Mouse (Mus musculus): ENCODE data around the gene Rassf6. TPM values are rescaled to one million over a fixed set of nuclear protein-coding genes. Genes with fewer than 3 reads are reported as not detected.

Rassf6 gene
- 0.32 and 0.63 TPM in 2 replicates for polyA plus RNA-seq (2012; rRNA removed)

GRCm38 (mm10) chr5:90640286-90641217 lies at the start of gene Rassf6:
Rassf6 (minus strand) TSS chr5:90640657.

GRCm38 (mm10) chr5:90560743-90561142 lies 79.7 kb downstream of the Rassf6 start, which contains the start of gene 5830473C10Rik:
5830473C10Rik (plus strand) TSS chr5:90561107.

Other genes with a start within 250 kb of the Rassf6 start
- gene Alb, start 179.8 kb downstream of the Rassf6 start, polyA plus RNA-seq (2012; rRNA removed) = 7.0 and 25.4 TPM in 2 replicates
- not detected in 2 replicates for gene Afp, start 149.9 kb downstream of the Rassf6 start, polyA plus RNA-seq (2012; rRNA removed)
- not detected in 2 replicates for gene Afm, start 121.7 kb downstream of the Rassf6 start, polyA plus RNA-seq (2012; rRNA removed)
- 0.21 and 0.26 TPM in 2 replicates for gene 5830473C10Rik, start 79.5 kb downstream of the Rassf6 start, polyA plus RNA-seq (2012; rRNA removed)
- gene Cxcl5, start 118.7 kb upstream of the Rassf6 start, polyA plus RNA-seq (2012; rRNA removed) = 0.50 and 0.60 TPM in 2 replicates
- 0.30 and 1.2 TPM in 2 replicates for gene Ppbp, start 127.9 kb upstream of the Rassf6 start, polyA plus RNA-seq (2012; rRNA removed)
- 21.2 and 21.6 TPM in 2 replicates for gene Pf4, start 131.8 kb upstream of the Rassf6 start, polyA plus RNA-seq (2012; rRNA removed)
- 0.26 and 0.45 TPM in 2 replicates for gene Cxcl3, start 145.4 kb upstream of the Rassf6 start, polyA plus RNA-seq (2012; rRNA removed)
- not detected in 2 replicates for gene Cxcl15, start 153.9 kb upstream of the Rassf6 start, polyA plus RNA-seq (2012; rRNA removed)